Mouse (Mus musculus): ENCODE measurements around the gene Cfap54. TPM values are rescaled to one million over a fixed set of nuclear protein-coding genes. Genes with fewer than 3 reads are reported as not detected.

The Cfap54 gene
- polyA plus RNA-seq, 1 experiment = 0.09 TPM

DNA sequence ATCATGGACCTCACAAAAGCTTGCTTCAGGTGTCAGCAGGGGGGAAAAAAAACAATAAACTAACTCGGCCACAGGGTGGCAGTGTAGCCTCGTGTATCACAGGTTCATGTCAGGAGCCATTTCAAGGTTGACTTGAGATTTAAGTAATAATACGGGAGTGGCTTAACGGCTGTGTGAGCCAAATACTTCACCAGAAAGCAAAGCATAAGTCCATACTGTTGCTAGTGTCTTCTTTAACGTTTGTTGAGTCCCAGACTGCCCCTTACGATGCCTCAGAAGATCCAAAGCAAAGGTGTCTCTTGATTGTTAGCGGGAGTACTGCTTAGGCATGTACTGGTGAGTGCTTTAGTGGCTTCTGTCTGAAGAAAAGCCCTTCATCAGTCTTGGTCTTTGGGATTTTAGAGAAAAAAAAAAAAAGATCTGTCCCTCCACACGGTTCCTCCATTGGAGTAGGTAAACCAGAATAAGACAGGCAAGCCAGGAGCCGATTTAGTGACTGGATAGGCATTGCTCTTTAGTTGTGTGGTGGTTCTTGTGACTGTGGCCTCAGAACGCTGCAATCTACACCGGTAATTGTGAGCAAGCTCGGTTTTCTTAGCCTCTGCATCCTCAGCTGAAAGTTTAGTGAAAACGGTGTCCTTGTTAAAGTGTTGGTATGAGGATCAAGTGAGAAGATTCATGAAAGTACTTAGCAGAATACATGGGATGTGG lies 30.2 kb downstream of the Cfap54 start:
- TF ChIP-seq CTCF (IDR thresholded peaks at IDR 0.05; ENCODE audit: extremely low read depth, insufficient read depth, insufficient read length, insufficient replicate concordance) = peak; percentile 73; the same call in 1 of the 2 replicates
- TF ChIP-seq POLR2A (IDR thresholded peaks at IDR 0.05; ENCODE audit: low read depth, low read length) = no peak
- Histone ChIP-seq H3K27me3 (ENCODE audit: control insufficient read depth, insufficient read depth, low read length) (no peaks in the 10 kb centered on the region), H3K4me3 (ENCODE audit: extremely low read depth, insufficient read depth, insufficient read length) (no peak overlapping the region), H3K4me1 (ENCODE audit: control insufficient read depth, insufficient read depth, insufficient read length) (no peaks in the 10 kb centered on the region), H3K27ac (ENCODE audit: insufficient read depth, low read length) (no peak overlapping the region), H3K36me3 (ENCODE audit: control insufficient read depth, insufficient read depth, low read length) (no peaks in the 10 kb centered on the region)
- WGBS = 18% methylated on average over 13 of the region's 13 CpGs
- peak; percentile 65 to 74 for DNase-seq (ENCODE audit: low read depth in 1 of 2, low spot score in 2 of 2)

DNA sequence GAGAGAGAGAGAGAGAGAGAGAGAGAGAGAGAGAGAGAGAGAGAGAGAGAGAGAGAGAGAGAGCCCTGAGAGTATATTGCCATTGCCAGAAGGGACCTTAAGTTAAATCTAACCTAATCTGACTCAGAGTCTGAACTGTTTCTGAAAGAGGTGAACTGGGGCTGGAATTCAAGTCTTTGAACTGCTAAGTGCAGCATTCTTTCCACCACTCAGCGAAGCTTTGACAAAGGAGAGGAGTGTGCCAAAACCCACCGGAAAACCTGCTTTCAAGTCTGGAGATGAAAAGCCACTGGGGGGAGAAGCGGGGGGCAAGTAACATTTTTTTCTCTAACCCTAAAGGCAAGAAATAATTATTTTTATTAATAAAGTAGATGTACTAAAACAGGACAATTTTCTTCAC lies 30.8 kb downstream of the Cfap54 start:
- Histone ChIP-seq H3K36me3 (ENCODE audit: control insufficient read depth, insufficient read depth, low read length) (no peaks in the 10 kb centered on the region), H3K4me3 (ENCODE audit: extremely low read depth, insufficient read depth, insufficient read length) (no peak overlapping the region), H3K27ac (ENCODE audit: insufficient read depth, low read length) (no peak overlapping the region), H3K27me3 (ENCODE audit: control insufficient read depth, insufficient read depth, low read length) (no peaks in the 10 kb centered on the region), H3K4me1 (ENCODE audit: control insufficient read depth, insufficient read depth, insufficient read length) (no peaks in the 10 kb centered on the region)
- DNase-seq (ENCODE audit: low read depth in 1 of 2, low spot score in 2 of 2) = peak in 1 of 2 experiments; percentile 15
- TF ChIP-seq POLR2A (IDR thresholded peaks at IDR 0.05; ENCODE audit: low read depth, low read length) (no peak), CTCF (IDR thresholded peaks at IDR 0.05; ENCODE audit: extremely low read depth, insufficient read depth, insufficient read length, insufficient replicate concordance) (no peak)
- 38% methylated on average over 3 of the region's 3 CpGs for WGBS

DNA sequence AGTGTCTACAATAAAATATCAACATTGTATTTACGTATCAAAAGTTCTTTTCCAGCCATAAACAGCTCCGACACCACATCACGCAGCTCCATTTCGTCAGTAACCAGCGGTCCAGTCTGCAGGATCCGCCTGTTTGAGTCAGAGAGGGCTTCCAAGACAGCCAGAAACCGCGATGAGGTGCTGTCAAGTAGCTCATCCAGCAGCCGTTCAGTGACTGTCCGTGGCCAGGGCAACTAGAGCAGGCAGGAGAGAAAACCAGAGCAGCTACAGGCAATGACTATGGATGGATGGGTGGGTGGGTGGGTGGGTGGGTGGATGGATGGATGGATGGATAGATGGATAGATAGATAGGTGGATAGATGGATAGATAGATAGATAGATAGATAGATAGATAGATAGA lies 38.2 kb downstream of the Cfap54 start:
- 93% methylated on average over 10 of the region's 10 CpGs for WGBS
- no peak overlapping the region for H3K27ac ChIP-seq (ENCODE audit: insufficient read depth, low read length)
- H3K36me3 ChIP-seq (ENCODE audit: control insufficient read depth, insufficient read depth, low read length) = no peaks in the 10 kb centered on the region
- DNase-seq (ENCODE audit: low read depth in 1 of 2, low spot score in 2 of 2) = no peak
- H3K4me3 ChIP-seq (ENCODE audit: extremely low read depth, insufficient read depth, insufficient read length) = no peak overlapping the region
- H3K4me1 ChIP-seq (ENCODE audit: control insufficient read depth, insufficient read depth, insufficient read length) = peaks cover 2% of the 10 kb centered on the region; the same call in 1 of the 2 replicates
- no peaks in the 10 kb centered on the region for H3K27me3 ChIP-seq (ENCODE audit: control insufficient read depth, insufficient read depth, low read length)
- no peak for TF ChIP-seq POLR2A (IDR thresholded peaks at IDR 0.05; ENCODE audit: low read depth, low read length)
- no peak for TF ChIP-seq CTCF (IDR thresholded peaks at IDR 0.05; ENCODE audit: extremely low read depth, insufficient read depth, insufficient read length, insufficient replicate concordance)

DNA sequence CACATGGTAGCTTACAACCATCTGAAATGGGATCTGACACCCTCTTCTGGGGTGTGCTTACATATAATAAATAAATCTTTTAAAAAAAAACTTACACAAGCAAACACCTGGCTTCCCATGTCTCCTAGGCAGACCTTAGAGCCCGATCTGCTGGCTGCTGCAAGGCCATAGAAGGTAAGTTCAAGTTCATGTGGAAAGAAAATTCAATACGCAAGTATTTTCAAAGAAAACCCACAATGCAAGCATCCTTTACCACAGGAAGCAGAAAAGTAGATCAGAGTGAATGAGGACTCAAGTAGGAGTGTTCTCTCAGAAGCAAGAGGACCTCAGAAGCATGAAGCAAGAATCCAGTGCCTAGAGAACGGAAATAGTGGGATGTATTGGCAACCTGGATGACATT lies 39.6 kb downstream of the Cfap54 start:
- H3K4me1 ChIP-seq (ENCODE audit: control insufficient read depth, insufficient read depth, insufficient read length) = peaks cover 2% of the 10 kb centered on the region; the same call in 1 of the 2 replicates
- H3K36me3 ChIP-seq (ENCODE audit: control insufficient read depth, insufficient read depth, low read length) = no peaks in the 10 kb centered on the region
- TF ChIP-seq POLR2A (IDR thresholded peaks at IDR 0.05; ENCODE audit: low read depth, low read length) (no peak), CTCF (IDR thresholded peaks at IDR 0.05; ENCODE audit: extremely low read depth, insufficient read depth, insufficient read length, insufficient replicate concordance) (no peak)
- H3K27me3 ChIP-seq (ENCODE audit: control insufficient read depth, insufficient read depth, low read length) = no peaks in the 10 kb centered on the region
- DNase-seq (ENCODE audit: low read depth in 1 of 2, low spot score in 2 of 2) = peak in 1 of 2 experiments; percentile 32
- peak overlapping the region; percentile 9; the same call in 1 of the 2 replicates for H3K27ac ChIP-seq (ENCODE audit: insufficient read depth, low read length)
- H3K4me3 ChIP-seq (ENCODE audit: extremely low read depth, insufficient read depth, insufficient read length) = no peak overlapping the region
- WGBS = 31% methylated on average over 3 of the region's 3 CpGs

DNA sequence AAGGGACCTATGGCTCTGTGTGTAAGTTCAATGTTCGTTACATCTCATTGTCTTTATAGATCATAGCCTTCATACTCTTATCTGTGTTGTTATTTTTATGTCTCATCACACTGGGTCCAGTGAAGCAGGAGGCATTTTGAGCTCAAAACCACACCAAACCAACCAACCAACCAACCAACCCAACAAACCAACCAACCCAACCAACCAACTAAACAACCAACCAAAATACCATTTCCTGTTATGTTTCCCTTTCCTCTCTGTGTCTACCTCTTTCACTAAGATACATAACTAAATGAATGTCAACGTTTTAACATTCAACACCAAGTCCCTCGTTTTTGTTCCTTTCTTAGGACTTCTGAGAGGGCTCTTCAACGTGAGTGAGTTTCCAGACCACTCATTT lies 40.0 kb downstream of the Cfap54 start:
- H3K4me3 ChIP-seq (ENCODE audit: extremely low read depth, insufficient read depth, insufficient read length) = no peak overlapping the region
- peak overlapping the region; percentile 9; the same call in 1 of the 2 replicates for H3K27ac ChIP-seq (ENCODE audit: insufficient read depth, low read length)
- DNase-seq (ENCODE audit: low read depth in 1 of 2, low spot score in 2 of 2) = peak in 1 of 2 experiments; percentile 29
- no peaks in the 10 kb centered on the region for H3K36me3 ChIP-seq (ENCODE audit: control insufficient read depth, insufficient read depth, low read length)
- 33% methylated on average over 4 of the region's 4 CpGs for WGBS
- no peak for TF ChIP-seq POLR2A (IDR thresholded peaks at IDR 0.05; ENCODE audit: low read depth, low read length)
- TF ChIP-seq CTCF (IDR thresholded peaks at IDR 0.05; ENCODE audit: extremely low read depth, insufficient read depth, insufficient read length, insufficient replicate concordance) = no peak
- H3K27me3 ChIP-seq (ENCODE audit: control insufficient read depth, insufficient read depth, low read length) = no peaks in the 10 kb centered on the region
- H3K4me1 ChIP-seq (ENCODE audit: control insufficient read depth, insufficient read depth, insufficient read length) = peaks cover 2% of the 10 kb centered on the region; the same call in 1 of the 2 replicates

DNA sequence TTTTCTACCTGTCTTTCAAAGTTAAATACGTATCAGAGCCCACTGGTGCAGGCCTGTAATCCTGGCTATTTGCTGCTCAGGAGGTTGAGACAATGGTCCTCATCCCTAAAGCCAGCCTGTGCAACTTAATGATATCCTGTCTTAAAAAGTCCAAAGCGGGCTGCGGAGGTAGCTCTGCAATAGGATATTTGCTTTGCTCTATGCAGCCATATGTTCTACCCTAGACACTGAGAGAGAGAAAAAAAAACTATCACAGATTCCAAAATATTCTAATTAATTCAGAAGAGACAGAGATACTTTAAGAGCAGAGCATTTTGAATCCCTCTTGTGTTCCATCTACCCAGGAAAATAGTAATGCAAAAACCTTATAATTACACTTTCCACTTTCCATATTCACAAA lies 44.9 kb downstream of the Cfap54 start:
- Histone ChIP-seq H3K4me3 (ENCODE audit: extremely low read depth, insufficient read depth, insufficient read length) (no peak overlapping the region), H3K27me3 (ENCODE audit: control insufficient read depth, insufficient read depth, low read length) (no peaks in the 10 kb centered on the region), H3K27ac (ENCODE audit: insufficient read depth, low read length) (no peak overlapping the region), H3K36me3 (ENCODE audit: control insufficient read depth, insufficient read depth, low read length) (no peaks in the 10 kb centered on the region), H3K4me1 (ENCODE audit: control insufficient read depth, insufficient read depth, insufficient read length) (peaks cover 2% of the 10 kb centered on the region; the same call in 1 of the 2 replicates)
- TF ChIP-seq POLR2A (IDR thresholded peaks at IDR 0.05; ENCODE audit: low read depth, low read length) = no peak
- no peak for TF ChIP-seq CTCF (IDR thresholded peaks at IDR 0.05; ENCODE audit: extremely low read depth, insufficient read depth, insufficient read length, insufficient replicate concordance)
- no peak for DNase-seq (ENCODE audit: low read depth in 1 of 2, low spot score in 2 of 2)
- 91% methylated on average over 3 of the region's 3 CpGs for WGBS

DNA sequence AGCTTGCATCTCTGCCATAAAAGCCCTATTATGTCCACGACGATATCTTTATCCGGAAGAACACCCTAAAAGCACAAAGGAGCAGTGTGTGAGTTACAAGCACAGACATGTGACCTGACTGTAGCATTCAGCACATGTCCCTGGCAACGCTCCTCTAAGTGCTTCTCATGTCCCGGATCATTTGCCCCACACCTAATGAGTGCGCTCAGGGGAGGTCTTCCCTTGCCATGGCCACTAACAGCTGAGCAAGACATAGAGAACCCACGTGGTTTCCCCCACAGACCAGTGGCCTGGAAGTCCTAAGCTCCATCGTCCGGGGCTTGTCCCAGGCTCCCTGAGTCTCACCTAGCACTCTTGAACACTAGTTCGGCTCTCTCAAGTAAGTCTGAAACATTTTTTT lies 45.9 kb downstream of the Cfap54 start:
- Histone ChIP-seq H3K4me3 (ENCODE audit: extremely low read depth, insufficient read depth, insufficient read length) (no peak overlapping the region), H3K4me1 (ENCODE audit: control insufficient read depth, insufficient read depth, insufficient read length) (no peaks in the 10 kb centered on the region), H3K36me3 (ENCODE audit: control insufficient read depth, insufficient read depth, low read length) (no peaks in the 10 kb centered on the region), H3K27me3 (ENCODE audit: control insufficient read depth, insufficient read depth, low read length) (no peaks in the 10 kb centered on the region), H3K27ac (ENCODE audit: insufficient read depth, low read length) (no peak overlapping the region)
- no peak for TF ChIP-seq POLR2A (IDR thresholded peaks at IDR 0.05; ENCODE audit: low read depth, low read length)
- no peak for TF ChIP-seq CTCF (IDR thresholded peaks at IDR 0.05; ENCODE audit: extremely low read depth, insufficient read depth, insufficient read length, insufficient replicate concordance)
- WGBS = 79% methylated on average over 10 of the region's 10 CpGs
- DNase-seq (ENCODE audit: low read depth in 1 of 2, low spot score in 2 of 2) = no peak

All from spleen, adult 2 months (tissue).